Mouse (Mus musculus) liver, postnatal 0 days (tissue): ENCODE results near the gene Mat2a.

Source experiments
- CTCF ChIP-seq: sonication (generic); IDR thresholded peaks from 2 replicates; pipeline ENCODE4 v1.5.1; 2016; ENCODE audit warnings: antibody characterized with exemption, low read depth
- EP300 ChIP-seq: IDR thresholded peaks from 2 replicates; pipeline ENCODE4 v1.6.1; 2016; ENCODE audit warnings: antibody characterized with exemption, low read depth, mild to moderate bottlenecking

GRCm38 (mm10) chr6:72429061-72429842, 10.1 kb downstream of the Mat2a start:
- TF ChIP-seq CTCF (no peak), EP300 (no peak)
